Mouse (Mus musculus) forelimb bud, embryonic 11.5 days (tissue): Measurements from ENCODE around the gene Pgm3.

ENCODE experiments used
- DNase-seq: peaks from one replicate; pipeline ENCODE4 v3.0.0-alpha.2; 2012; ENCODE audit warnings: low read depth, low spot score

Pgm3 gene

DNA sequence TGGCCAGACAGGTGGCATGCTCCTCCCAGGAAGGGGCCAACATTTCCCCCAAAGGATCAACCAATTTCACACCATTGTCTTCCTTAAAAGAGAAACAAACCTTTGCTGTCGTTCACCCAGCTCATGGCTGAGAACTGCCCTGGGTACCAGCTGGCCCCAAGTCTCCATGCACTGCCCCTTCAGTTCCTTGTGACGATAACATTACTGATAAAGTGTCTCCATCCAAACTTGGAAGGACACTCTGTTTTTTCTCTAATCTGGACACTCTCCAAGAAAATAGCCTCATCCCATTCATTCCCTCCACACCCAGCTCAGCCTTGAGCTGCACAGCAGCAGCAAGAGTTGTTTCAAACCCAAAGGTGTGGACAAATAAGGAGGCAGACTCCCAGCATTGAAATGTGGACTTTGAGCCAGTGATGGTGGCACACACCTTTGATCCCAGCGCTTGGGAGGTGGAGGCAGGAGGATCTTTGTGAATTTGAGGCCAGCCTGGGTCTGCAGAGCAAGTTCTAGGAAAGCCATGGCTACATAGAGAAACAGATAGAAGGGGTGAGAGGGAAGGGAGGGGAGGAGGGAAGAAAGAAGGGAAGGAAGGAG is 2.2 kb downstream of the Pgm3 start:
- DNase-seq: no peak

DNA sequence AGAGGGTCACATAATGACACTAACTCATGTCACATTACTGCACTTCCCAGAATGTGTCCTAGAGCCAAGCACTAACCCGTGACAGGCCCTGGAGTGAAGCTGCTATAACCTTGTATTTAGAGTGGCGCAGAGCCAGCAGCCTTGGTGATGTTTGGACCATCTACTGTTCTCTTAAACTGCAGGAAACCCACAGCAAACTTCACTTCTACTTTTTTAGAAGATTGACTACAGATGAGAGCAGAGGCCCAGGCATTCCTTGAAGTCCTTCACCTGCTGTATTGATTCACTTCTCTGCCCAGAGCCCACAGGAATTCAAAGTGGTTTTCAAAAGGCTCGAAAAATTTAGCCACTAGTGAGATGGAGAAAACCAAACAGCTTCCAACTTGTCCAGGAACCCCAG is 11.1 kb downstream of the Pgm3 start:
- no peak for DNase-seq

DNA sequence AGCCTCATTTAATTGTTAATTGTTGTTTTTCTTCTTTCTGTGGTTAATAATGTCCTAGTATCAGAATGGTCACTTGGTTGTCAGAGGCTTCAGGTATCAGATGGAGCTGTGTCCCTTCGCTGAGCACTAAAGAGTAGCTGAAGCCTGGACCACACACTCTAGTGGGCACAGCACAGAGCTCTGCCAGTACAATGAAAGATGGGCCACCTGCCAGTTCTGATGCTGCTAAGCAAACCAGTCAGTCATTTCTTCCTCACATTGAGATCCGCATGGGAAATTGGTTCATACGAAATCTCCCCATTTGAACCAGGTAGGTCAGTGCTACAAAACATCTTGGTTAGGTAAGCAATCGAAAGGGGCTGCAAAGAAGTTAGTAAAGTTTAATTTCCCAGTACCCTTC is 17.0 kb downstream of the Pgm3 start:
- DNase-seq: no peak

DNA sequence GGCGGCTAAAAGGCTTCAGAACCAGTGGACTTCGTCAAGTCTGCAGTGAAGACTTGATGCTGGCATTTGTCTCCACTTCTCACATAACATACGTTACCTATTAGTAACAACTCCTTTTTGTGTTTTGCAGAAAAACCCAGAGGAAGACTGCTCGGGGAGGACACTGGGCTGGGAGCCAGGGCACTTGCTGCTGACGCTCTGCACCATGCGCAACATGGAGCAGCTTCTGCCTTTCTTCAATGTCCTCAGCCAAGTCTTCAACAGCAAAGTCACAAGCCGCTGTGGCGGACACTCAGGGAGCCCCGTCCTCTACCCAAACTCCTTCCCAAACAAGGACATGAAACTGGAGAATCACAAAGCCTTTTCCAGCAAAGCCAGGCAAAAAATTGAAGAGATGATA is 17.8 kb downstream of the Pgm3 start:
- no peak for DNase-seq

DNA sequence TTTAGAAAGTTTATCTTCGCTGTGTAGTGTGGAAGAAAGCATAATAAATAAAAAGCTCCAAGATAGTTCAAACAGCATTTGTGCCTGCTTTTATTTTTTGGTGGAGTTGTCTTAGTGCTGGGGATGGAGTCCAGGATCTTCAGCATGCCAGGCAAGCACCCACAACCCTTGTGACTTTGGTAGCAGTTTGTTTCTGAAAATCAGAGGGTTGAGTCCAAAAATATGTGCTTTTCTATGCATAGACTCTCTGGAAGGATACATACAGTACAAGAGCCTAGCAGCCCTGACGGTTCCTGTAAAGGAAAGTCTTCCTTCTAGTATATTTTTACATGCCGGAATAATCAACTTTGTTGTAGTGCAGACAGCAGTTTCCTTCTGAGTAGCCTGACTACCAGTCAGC is 20.9 kb downstream of the Pgm3 start:
- DNase-seq: no peak

DNA sequence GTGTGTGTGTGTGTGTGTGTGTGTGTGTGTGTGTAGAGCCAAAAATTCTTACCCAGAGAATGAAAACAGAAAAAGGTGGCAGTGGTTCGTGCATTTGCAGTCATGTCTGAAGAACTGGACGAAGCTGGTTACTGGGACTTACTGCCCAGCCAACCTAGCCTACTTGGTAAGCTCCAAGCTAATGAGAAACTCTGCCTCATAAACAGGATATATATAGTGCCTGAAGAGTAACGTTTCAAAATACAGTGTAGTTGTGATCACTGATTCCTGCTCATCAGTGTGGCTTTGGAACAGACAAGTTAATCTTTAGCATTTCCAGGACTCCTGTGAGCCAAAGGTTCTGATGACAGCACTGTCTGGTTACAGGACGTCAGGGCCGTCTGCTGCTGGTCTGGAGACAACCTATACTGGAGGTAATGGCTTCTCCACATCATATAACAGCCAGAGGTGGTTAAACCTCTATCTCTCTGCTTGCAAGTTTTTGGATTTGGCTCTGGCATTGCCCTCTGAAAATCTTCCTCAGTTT is 21.9 kb downstream of the Pgm3 start:
- DNase-seq: no peak

DNA sequence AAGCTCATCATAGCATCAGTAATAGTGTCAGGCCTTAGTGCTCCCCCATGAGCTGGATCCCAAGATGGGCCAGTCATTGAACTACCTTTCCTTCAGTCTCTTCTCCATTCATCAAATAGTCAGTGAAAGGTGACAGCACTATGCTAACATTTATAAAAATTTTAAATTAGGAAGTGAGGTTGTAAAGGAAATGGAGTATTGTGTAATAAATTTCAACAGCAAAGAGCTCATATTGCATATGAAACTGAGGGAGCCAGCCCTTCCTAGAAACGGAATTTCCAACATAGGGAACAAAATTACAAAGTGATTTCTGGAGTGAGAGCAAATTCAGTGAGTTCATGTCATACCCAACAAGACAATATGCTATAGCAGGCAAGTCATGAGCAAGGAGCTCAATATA is 27.1 kb downstream of the Pgm3 start:
- no peak for DNase-seq

DNA sequence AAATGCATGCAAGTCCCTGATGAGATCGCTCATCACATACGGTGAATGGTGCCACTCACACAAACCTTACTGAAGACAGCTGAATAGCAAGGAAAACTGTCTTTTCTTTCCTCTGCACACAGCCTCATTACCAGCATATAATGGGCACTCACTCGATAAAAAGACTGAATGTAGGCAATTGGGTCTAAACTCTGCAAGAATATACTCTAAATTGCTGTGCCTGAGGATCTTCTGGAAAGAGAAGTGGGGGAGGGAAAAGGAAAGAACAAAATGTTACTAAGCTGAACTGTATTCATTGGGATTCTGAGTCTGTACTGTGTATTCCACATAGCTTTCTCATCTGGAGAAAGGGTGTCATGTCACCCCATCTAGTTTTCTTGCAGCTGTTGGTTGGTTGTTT is 28.2 kb downstream of the Pgm3 start:
- DNase-seq: no peak

DNA sequence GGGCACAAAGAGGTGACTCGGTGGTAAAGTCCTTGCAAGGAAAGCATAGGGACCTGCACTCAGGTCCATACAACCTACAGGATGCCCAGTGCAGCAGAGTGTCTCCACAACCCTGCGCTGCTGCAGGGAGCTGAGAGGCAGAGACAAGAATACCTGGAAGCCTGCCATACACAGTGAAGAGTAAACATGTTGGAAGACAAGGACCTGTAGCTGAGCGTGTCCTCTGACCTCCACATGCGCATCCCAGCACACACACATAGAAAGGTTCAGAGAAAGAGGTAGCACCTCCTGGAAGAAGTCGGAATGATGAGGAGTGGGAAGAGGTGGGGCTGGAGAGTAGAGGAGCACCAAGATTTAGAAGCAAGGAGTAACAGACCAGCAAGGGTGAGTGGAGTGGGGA is 37.6 kb downstream of the Pgm3 start:
- no peak for DNase-seq

DNA sequence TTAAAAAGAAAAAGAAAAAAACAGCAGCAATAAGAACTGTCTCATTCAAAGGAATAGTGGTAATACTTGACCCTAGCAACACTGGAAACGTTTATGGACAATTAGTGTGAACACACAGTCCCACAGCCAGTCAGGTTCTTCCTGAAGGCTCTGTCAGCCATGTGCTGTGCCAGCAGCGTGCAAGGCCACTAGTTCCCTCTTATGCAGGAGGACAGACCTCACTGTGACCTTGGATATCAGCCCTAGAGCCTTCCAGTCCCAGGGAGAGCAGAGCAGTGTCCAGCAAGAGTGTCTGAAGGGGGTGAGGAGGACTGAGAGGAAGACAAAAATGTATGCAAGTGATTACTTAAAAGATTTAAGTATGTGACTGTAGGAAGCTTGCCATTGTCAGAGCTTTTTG is 46.0 kb downstream of the Pgm3 start:
- DNase-seq: no peak

DNA sequence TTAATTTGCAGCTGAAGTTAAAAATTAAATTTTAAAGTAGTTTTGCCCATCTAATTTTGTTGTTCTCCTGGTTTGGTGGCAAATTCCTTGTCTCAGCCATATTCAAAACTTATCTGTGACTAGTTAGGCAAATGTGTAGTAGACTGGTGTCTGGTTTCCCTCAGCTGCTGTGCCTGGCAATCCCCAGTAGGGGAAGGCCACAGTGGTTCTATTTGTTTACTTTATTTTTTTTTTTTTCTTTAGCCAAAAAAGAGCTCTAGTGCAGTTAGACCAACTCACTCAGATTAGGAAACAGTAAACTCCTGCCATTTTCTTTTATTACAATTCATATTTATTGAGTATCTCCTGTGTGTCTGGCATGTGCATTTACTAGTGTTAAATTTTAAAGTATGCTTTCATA is 49.3 kb downstream of the Pgm3 start:
- DNase-seq: no peak

DNA sequence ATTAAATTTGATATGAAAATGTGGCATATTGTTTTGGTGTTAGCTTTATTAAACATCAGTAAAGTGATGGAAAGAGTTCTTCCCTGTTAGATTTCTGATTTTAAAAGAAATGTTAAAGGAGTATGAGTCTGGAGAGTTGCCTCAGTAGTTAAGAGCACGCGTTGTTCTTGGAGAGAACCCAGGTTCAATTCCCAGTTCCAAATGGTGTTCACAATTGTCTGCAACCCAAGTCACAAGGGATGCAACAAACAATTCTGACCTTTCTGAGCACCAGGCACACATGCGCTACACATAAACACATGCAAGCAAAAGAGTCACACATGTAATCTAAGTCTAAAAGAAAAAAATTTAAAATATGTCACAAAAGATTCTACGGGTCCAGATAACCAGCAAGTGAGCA is 56.8 kb downstream of the Pgm3 start:
- no peak for DNase-seq

DNA sequence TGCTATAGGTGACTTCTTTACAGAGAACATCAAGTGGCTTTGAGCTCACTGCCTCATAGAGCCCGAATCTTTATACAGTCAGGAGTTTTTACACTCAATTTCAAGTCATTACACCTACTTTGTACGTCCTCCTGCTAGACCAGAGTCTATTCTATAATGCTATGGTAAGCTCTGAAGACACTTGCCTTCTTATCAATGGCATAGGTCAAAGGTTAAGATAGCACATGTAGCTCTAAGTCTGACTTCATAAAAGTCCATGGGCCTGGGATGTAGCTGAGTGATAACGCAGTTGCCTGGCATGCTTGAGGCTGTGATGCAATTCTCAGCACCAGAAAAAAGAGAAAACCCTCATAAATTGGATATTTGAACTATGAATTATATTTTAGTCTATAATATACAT is 57.3 kb downstream of the Pgm3 start:
- no peak for DNase-seq

DNA sequence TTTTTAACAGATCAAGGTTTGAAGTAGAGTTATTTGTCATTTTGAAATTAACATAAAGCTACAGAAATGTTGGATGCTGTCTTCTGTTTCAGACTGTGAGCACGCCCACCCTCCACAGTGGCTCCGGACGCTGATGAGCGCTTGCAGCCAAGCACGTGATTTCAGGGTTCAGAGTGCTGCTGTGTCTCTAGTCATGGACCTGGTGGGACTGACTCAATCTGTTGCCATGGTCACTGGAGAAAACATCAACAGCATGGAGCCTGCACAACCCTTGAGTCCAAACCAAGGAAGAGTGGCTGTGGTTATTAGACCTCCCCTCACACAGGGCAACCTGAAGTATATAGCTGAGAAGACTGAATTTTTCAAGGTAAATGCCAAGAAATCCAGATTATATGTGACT is 57.9 kb downstream of the Pgm3 start:
- DNase-seq: no peak

DNA sequence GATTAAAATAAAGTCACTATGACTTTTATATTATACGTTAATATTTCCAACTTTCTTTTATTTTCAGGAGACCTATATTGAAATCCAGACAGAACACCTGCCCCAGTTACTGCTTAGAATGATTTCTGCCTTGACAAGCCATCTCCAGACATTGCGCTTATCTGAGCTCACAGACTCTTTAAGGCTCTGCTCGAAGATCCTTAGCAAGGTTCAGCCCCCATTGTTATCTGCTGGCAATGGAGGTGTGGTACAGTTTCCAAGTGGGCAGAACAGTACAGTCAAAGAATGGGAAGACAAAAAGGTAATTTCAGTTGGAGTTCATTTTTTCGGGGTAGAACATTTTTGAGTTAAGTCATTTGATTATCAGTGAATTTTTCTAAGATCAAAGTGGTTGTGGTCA is 64.2 kb downstream of the Pgm3 start:
- DNase-seq: no peak
